Mouse (Mus musculus) c-Kit-positive CD71-positive TER-119-negative erythroid progenitor cells, embryonic 14.5 days (primary cell): ENCODE results near the gene Colq.

ENCODE experiments used
- DNase-seq: peaks from one replicate; pipeline ENCODE4 v3.0.0-alpha.2; 2013; ENCODE audit warnings: low read depth

The Colq gene

GRCm38 (mm10) chr14:31574903-31575665 is 16.1 kb downstream of the Colq start:
- DNase-seq, result no peak

- DNase-seq, result no peak
Observed at GRCm38 (mm10) chr14:31572561-31573175, 18.5 kb downstream of the Colq start.

- no peak for DNase-seq
Observed at GRCm38 (mm10) chr14:31571419-31571818, 19.7 kb downstream of the Colq start.

GRCm38 (mm10) chr14:31570131-31570951 is 20.8 kb downstream of the Colq start:
- peak; percentile 54 for DNase-seq

GRCm38 (mm10) chr14:31569151-31569631 is 22.0 kb downstream of the Colq start:
- DNase-seq, result no peak

- DNase-seq, result no peak
Observed at GRCm38 (mm10) chr14:31565478-31566212, 25.5 kb downstream of the Colq start.

GRCm38 (mm10) chr14:31564452-31565179 is 26.5 kb downstream of the Colq start:
- DNase-seq, result no peak

- no peak for DNase-seq
Observed at GRCm38 (mm10) chr14:31560886-31561285, 30.3 kb downstream of the Colq start.

GRCm38 (mm10) chr14:31559216-31559615 is 31.9 kb downstream of the Colq start:
- DNase-seq, result no peak

- DNase-seq, result no peak
Observed at GRCm38 (mm10) chr14:31557784-31558183, 33.4 kb downstream of the Colq start.

GRCm38 (mm10) chr14:31557273-31557672 is 33.9 kb downstream of the Colq start:
- DNase-seq, result no peak

- DNase-seq, result no peak
Observed at GRCm38 (mm10) chr14:31556526-31557260, 34.5 kb downstream of the Colq start.

GRCm38 (mm10) chr14:31555963-31556434 is 35.1 kb downstream of the Colq start:
- no peak for DNase-seq

GRCm38 (mm10) chr14:31555021-31555420 is 36.1 kb downstream of the Colq start:
- DNase-seq, result no peak

GRCm38 (mm10) chr14:31543885-31544442 is 47.2 kb downstream of the Colq start:
- DNase-seq, result no peak

- no peak for DNase-seq
Observed at GRCm38 (mm10) chr14:31537298-31537697, 53.8 kb downstream of the Colq start.

GRCm38 (mm10) chr14:31532656-31533055 is 58.5 kb downstream of the Colq start:
- no peak for DNase-seq

- DNase-seq, result no peak
Observed at GRCm38 (mm10) chr14:31531506-31532148, 59.5 kb downstream of the Colq start.

GRCm38 (mm10) chr14:31530847-31531246 is 60.3 kb downstream of the Colq start:
- DNase-seq, result no peak
